Mouse (Mus musculus) c-Kit-positive CD71-positive TER-119-positive erythroid progenitor cells, embryonic 14.5 days (primary cell): ENCODE data around the gene Ifna9.
"Not testable (repeated sequence)": the region's sequence is repeated elsewhere in the genome, so short reads cannot be mapped to it uniquely, and the experiment has no call there.

Experiments used
- DNase-seq: peaks from one replicate; pipeline ENCODE4 v3.0.0-alpha.2; 2013; ENCODE audit warnings: low spot score

The Ifna9 gene

GRCm38 (mm10) chr4:88592285-88592684 is at the start of gene Ifna9:
TSS of gene Ifna9 (minus strand) at chr4:88592385.
- DNase-seq = no peak

DNA sequence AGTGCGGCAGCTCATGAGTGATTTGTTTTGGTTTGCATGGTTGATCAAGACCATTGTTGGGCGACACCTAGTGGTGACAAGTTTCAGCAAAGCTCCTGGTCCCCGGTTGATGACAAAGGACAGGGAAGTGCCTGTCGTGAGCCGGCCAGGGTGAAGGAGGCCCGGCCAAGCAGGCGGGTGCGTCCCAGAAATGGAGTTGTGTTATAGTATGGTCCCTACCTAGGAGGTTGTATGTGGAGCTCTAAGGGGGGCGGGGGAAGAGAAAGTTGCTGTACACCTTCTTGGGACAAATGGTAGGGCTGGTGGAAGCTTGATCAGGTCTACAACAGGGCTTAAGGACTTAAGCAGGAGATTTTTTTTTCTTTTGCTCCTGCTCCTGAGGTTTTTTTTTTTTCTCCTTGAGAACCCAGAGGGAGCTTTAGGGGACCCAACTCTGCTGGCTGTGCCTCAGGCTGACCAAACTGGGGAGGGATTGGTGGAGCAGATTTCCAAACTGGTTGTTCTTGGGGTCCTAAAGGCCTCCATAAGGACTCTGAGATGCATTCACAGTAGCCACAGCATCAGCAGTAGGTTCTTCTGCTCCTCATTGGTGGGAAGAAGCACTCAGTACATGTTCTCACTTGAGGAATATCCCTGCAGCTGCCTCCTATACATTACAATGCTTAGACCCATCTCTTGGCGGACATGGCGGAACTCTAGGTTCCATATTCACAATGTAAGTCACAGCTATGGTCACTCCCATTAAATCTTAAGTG is 49.1 kb upstream of the Ifna9 start:
- DNase-seq = peak; percentile 100

- DNase-seq = no peak
Observed at GRCm38 (mm10) chr4:88640704-88641076, 48.5 kb upstream of the Ifna9 start.

DNA sequence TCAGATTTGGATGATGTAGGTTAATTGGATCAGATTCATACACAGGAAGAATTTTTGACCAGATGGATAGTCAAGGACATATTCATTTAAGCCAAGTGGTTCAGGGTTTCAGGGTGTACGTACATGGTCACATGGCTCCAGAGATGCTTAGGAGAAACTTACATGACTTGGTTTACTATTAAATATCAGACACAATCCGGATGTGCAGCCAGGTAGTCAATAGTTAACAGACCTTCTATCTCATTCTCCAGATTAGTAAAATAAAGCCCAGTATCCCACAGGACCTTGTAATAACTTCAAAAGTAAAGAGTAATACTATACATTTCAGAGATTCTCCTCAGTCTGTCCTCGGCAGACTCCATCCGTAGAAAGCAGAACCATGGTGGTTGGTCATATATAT is 42.1 kb upstream of the Ifna9 start, which contains the start of gene C87499:
TSS of gene C87499 (minus strand) at position 101 of the 400 bp plus-strand sequence.
- no peak for DNase-seq

- no peak for DNase-seq
Observed at GRCm38 (mm10) chr4:88603276-88603675, 11.1 kb upstream of the Ifna9 start, which contains the start of gene Ifna12. TSS of gene Ifna12 (minus strand) at chr4:88603376.

- DNase-seq = no peak
Observed at GRCm38 (mm10) chr4:88571698-88572097, 20.5 kb downstream of the Ifna9 start, which contains the start of gene Ifna14. TSS of gene Ifna14 (minus strand) at chr4:88571798.

GRCm38 (mm10) chr4:88561791-88562190 is 30.4 kb downstream of the Ifna9 start:
- no peak for DNase-seq

DNA sequence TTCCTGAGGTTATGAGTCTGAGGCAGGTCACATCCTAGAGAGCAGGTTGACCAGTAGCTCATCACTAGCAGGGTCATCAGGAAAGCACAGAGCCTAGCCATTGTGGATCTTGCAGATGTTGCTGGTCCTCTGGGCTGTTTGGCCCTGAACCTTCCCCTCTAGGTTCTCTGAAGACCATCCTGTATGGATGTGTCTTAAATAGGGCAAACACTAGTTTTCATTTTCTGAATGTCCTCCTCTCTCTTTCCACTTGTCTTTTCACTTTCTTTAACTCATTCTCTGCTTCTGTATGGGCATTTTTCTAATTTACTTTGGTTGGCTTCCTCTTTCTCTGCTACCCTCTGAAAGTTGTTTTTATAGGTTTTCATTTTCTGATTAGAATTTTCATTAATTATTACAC is 34.0 kb downstream of the Ifna9 start, which contains the start of gene Ifna15:
TSS of gene Ifna15 (minus strand) at position 101 of the 400 bp plus-strand sequence.
- not testable (repeated sequence) for DNase-seq

DNA sequence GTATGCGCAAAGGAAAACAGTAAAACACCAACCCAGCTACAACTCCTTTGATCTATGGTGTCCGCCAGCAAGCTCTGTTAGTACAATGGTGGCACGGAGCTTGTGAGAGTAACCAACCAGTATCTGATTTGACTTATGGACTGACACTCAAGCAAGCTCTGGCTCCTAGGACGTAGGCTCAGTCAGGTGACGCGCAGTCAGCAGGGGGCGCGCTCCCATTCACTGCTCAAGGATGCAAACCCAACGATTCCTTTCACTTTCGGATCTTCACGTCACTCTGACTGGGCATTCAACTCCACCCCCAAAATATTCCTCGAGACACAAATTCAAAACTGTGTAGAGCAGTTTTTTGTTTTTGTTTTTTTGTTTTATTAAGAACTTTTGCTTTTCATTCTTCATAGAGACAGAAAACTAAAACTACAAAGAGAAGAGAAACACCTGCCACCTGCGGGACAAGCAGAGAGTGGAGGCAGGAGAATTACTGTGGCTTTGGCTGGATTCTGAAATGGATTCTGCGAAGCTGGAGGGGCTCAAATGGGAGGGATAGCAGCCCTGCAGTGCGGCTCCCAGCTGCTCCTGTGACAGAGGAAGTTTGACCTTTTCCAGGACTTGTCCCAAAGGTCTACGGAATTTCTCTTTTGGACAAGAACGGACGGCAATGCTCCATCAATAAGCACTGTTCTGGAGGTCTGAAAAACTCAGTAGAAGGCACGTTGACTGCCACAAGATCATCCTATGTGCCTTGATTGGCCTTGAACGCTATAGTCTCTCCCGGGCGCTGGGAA is 41.8 kb downstream of the Ifna9 start:
- DNase-seq = peak; percentile 90

GRCm38 (mm10) chr4:88547986-88548385 is 44.2 kb downstream of the Ifna9 start:
- no peak for DNase-seq

DNA sequence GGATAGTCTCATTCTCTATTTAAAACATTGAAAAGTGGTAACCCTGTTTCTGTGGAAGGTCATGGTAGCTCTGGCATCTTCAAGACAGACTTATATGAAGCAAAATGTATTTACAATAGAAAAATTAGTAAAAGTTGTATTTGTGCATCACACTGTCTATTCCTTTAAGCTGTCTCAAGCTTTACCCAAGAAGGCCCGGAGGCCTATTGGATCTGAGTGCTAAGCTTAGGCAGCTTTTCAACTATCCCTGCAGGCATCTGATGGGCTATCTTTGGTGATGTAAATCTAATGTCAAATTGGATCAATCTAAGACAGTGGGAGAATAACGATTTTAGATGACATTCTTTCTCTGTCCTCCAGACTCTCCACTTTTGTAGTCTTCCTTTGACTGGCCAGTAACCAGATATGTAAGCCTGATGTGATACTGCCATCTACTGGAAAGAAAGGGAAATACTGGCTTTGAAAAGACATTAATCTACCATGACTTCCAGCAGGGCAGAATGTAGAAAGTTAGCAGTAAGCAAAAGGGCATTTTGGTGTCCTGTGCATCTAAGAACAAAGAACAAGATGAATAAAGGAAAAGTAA is 48.4 kb downstream of the Ifna9 start:
- peak; percentile 76 for DNase-seq
